Mouse (Mus musculus) frontal cortex, adult (tissue): ENCODE results near the gene Clic1.

Source experiments
- ATAC-seq: cut with Nextera tagmentation; 2 replicates; pipeline ENCODE4 v1.9.2; 2017; ENCODE audit warnings: mild to moderate bottlenecking, moderate library complexity, mixed read lengths; ENCODE audit not compliant: low TSS enrichment

The Clic1 gene

DNA sequence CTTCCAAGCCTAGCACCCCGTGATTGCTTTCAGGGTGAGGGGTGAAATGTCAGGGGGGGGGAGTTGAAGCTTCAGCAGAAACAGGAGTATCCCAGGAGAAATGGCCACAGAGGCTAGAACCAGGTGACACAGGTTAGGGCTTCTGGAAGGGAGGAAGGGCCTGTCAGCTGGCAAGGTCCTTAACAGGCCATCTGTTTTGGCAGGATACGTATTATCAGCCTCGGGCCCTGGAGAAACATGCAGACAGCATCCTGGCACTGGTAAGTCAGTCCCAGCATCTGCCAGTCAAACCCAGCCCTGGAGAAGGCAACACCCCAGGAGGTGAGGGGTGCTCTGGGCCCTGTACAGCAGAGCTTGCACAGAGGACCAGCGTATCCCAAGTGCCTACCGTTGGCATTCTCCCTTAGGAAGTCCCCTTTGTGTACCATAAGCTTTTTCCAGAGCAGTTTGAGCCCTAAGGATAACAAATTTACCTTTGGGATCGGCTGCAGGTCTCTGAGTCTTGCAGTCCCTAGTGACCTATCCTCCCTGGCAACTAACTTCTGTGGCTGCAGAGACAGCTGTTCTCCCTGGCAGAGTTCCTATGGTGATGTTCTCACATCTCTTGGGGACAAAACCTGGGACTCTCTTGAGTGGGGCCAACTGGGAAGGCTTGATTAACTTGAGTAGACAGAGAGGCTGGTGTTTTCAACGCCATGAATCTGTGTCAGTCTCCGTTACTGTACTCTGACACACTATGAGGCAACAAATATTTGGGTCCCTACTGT lies 40.6 kb downstream of the Clic1 start:
- no peak for ATAC-seq

DNA sequence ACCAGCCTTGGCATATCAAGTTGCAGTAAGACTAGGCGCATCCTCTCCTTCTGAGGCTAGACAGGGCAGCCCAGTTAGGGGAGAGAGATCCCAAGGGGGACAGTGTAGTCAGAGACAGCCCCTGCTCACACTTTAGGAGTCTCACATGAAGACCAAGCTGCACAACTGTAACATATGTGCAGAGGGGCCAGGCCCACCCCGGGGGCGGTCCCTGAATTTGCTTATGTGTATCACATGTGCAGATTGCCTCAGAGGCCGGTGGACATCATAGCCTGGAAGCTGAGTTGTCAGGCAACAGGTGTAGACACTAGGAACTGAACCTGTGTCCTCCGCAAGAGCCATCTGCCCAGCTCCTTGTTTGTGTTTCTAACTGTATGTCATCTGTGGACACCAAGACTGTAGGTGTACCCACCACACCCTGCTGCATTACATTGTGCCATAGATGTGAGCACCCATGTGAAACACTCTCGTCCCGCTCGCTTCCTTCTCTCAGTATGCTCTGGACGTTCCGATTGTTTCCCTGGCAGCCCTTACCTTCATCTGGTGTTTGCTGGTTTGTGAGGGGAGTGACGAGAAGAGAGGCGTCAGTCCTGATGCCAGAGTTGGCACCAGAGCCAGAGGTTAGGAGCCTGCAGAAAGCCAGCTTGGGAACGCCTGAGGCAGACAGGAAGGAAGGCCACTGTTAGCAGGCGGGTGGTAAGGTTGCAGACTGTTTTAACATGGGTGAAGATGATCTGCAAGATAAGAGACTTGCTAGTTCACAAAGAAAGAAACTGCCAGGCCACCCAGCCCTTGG lies 42.8 kb downstream of the Clic1 start:
- no peak for ATAC-seq

DNA sequence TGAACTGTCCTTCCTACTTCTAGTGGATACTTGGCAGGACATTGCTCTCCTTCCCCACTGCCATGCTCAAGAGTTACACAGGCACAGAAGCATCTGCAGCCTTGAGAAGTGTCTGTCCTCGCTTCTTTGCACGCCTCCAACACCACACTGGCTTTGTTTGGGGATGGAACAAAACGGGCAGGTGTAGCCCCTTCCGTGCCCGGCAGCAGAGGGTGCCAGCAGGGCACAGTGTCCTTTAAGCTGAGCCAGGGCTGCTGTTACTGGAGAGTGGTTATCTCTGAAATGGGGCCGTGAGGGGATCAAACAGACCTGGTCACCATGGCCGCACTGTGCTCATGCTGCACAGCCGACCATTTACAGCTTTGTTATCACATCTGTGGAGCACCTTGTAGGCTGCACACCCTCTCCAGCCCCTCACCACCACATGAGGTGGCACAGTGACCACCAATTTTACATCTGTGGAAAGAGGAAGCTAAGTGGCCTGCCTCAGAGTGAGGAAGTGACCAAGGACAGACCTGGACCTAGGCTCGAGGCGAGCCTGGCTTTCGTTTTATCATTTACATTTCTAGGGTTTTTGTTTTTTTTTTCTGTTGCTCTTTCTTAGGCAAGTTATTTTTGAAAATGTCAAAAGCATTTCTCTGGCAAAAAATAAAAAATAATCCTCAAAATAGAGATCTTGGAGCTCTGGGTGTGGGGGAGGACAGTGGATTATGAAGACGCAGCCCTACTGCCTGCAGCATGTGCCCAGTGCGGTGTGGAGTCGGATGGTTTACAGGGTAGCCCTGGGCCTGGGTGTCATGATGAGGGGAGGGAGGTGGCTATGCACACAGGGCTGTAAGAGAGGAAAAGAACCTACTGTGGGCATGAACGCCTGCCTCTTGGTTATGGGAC lies 45.0 kb downstream of the Clic1 start:
- ATAC-seq, result peak; percentile 41; the same call in 1 of the 2 replicates

DNA sequence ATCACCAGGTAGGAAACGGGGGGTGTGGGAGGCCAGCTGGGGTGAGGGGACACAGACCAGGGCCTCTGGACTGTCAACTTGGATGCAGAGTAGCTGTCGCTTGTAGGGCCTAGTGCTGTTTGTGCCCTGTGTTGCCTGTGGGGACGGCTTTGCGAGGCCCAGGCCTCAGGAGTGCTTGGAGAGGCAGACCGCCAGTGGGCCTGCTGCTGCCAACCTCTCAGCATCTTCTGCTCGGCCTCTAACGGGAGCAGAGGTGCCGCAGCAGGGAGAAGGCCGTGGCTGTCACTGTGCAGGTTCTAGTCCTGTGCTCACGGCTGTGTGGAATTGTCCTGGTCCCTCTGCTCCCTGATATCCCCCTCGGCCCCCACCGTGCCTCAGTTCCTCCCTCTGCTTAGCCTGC lies 46.8 kb downstream of the Clic1 start:
- ATAC-seq, result no peak

DNA sequence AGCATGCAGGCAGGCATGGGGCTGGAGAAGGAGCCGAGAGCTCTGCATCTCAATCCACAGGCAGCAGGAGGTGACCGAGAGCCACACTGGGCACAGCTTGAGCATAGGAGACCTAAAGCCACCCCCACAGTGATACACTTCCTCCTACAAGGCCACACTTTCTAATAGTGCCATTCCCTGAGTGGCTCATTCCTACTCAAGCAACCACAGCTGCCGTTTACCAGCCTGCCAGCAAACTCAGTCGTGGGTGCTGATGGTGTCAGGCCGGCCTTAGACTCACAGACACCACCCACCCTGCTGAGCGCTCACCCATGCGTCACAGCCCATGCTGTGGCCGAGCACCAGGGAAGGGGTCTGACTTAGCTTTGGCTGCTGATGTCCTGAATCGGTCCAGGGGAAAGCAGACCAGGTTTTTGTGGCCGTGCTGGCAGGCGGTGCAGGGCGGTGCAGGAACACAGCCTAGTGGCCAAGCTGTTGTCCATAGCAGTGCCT lies 47.4 kb downstream of the Clic1 start:
- peak; percentile 58 for ATAC-seq

DNA sequence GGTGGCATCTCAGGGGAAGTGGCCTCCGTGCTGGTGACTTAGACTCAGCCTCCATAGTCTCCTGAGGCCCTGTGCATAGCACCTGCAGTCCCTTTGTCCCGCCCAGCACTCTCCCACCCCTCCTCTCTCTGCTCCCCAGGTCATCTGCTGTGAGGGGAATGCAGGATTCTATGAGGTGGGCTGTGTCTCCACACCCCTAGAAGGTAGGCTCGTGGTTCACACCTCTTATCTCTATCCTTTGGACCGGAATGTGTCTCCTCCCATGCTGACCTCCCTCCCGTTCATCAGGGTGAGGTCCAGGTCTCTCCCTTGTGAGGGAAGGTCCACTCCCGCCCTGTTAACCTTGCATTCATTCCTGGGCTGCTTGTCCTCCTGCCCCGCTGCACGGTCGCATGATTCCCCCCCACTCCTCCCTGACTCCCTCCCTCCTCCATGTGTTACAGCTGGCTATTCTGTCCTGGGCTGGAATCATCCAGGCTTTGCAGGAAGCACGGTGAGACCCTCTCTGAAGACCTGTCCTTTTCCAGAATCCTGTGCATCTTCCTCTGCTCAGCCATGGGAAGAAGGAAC lies 50.5 kb downstream of the Clic1 start:
- ATAC-seq, result no peak

DNA sequence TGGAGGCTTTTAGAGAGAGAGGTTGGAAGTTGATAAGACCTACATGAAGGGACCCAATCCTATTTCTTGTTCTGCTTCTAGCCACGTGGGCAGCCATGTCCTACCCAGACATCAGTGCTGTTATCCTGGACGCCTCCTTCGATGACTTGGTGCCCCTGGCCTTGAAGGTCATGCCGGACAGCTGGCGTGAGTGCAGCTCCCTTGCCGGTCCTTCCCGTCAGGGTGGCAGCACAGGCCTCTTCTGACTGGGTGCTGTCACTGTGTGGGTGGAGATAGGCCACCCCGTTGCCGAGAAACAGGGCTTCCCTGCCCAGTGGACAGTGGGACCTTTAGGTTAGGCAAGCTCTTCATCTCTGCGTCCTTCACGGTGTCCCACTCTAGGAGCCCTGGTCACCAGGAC lies 51.4 kb downstream of the Clic1 start:
- ATAC-seq, result no peak

DNA sequence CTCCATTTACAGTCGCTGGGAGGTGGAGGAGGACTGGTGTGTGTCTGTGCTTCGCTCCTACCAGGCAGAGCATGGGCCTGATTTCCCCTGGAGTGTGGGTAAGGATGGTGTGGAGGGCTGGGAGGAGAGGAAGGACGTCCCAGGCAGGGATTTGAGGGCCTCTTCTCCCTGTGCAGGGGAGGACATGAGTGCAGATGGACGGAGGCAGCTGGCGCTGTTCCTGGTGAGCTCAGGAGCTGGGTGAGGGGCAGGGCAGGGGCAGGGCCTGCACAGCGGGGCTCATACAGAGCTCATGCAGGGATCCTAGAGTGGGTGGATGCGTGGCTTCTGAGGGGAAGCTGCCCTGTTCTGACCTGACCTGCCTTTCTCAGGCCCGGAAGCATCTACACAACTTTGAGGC lies 52.5 kb downstream of the Clic1 start:
- peak; percentile 35; the same call in 1 of the 2 replicates for ATAC-seq

DNA sequence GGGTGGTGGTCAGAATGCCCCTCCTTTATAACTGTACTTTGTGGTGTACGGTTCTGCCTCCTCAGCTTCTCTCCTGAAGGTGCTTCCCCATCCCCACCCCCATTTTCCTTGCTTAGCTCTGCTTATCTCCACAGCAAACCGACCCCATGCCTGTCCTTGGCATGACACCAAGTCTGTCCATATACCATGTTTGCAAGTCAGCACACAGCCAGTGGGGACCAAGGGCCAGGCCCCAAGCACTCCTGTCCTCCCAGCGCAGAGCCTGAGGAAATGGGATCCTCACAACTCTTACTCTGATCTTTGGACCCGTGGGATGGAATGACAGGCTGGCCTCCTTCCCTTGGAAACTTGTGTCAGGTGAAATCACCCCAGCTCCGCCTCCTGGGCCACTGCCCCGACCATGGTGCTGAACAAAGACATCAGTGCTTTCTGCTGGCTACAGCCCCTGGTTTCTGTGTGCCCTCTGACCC lies 53.5 kb downstream of the Clic1 start:
- no peak for ATAC-seq

DNA sequence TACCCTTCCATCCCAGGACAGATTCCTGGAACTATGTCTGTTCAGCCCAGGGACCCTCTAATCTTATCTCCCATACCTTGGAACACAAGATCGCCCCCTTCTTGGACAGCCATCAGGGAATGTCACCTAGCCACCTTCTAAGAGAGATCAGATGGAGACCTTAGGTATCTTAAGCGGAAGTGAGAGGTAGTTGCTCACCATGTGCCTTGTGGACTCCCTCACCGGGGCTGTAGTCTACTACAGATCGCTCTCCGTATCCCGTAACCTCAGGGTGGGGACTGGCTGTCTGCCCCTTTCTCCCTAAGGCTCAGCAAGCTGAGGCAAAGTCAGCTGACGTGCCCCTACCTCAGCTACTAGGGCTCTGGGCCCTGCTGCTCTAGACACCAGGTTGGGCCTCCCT lies 54.3 kb downstream of the Clic1 start:
- no peak for ATAC-seq

DNA sequence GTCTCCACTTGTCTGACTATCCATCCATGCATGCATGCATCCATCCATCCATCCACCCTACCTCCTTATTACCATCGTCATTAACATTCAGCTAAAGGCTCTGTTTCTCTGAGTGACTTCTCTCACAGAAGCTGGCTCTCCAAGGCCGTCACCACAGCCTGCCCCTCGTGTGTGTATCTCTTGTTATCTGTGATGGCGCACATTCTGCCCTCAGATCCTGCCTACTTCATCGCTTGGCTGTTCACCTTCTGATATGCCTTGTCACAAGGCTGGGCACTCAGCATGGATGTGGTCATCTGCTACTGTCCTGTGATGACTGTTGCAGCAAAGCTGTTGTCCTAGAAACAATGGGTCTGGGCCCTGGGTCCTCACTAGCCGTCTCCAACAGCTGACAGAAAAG lies 55.0 kb downstream of the Clic1 start:
- no peak for ATAC-seq

DNA sequence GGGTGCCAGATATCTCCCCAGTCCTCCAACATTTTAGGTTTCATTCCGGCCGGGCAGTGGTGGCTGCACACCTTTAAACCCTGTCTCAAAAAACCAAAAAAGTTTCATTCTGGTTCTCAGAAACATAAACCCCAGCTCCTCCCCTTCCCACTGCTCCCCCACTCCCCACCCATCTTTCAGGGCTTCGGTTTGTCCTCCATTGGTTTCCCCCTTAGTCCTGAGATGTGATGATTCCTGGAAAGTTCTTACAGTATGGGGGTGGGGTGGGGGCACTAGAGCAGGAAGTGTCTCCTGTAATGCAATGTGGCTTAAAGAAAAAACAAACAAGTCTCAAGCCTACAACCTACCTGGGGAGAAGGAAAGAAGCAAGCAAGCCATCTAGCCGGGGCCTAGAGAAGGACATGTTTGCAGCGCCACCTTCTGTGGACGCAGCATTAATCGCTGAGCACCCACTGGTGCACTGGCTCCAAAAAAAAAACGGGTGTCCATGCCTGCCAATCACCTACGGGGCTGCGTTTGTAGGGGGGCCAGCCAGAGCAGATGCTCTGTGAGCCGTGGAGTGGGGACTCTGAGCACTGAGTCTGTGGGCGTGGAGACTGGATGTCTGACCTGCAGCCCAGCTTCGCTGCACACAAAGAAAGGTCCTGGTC lies 56.1 kb downstream of the Clic1 start:
- peak; percentile 71; the same call in 1 of the 2 replicates for ATAC-seq

DNA sequence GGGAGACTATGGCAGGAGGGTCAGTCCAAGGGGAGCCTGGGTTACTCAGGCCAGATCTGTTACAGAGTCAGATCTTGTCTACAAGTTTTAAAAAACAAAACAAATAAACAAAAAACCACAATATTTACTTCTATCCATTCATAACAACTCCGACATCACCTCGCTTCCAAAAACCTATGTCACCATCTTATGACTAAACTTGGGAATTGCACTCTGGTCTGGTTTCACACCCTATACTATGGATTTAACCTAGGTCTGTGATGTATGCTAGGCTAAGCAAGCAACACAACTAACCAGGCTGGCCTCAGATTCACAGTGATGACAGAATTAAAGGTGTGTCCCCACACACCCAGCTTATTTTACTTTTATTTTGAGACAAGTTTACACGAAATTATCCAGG lies 56.8 kb downstream of the Clic1 start:
- ATAC-seq, result no peak

DNA sequence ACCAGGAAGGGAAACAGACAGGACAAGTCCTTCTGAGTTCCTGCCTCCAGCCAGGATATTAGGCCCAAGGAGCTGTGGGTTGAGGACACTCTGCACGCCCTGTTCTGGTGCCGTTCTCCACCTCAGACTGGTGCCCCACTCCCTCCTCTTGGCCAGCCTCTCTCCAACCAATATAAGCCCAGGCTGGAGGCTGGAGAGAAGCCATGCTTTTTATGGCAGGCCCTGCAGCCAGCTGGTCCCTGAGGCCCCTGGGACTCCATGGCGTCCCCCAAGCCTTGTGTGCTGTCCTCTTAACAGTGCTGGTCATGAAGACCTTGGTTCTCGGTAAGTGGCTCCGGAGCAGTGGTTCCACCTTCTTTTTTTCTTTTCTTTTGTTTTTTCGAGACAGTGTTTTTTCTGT lies 58.3 kb downstream of the Clic1 start, which contains the start of gene Ly6g5c:
TSS of gene Ly6g5c (plus strand) at position 183 of the 400 bp plus-strand sequence.
- ATAC-seq, result no peak
